Mouse (Mus musculus) G1E (cell line): ENCODE data around the gene Krr1. TPM values are rescaled to one million over a fixed set of nuclear protein-coding genes. Genes with fewer than 3 reads are reported as not detected.

ENCODE experiments used
- ATAC-seq: 2 replicates; pipeline ENCODE4 v1.8.0; 2016; ENCODE audit warnings: mild to moderate bottlenecking; ENCODE audit not compliant: insufficient number of reproducible peaks, poor library complexity, low FRiP score, severe bottlenecking; ENCODE audit errors: extremely low read depth
- DNase-seq: peaks from one replicate; pipeline ENCODE4 v3.0.0; 2012; ENCODE audit warnings: low spot score
- H3K27me3 ChIP-seq: 2 replicates; pipeline ENCODE4 v1.6.1; 2012; ENCODE audit warnings: mild to moderate bottlenecking, low read length, inconsistent platforms; ENCODE audit not compliant: insufficient read depth
- H3K36me3 ChIP-seq: replicated peaks from 2 replicates; pipeline ENCODE3; 2012; ENCODE audit warnings: mild to moderate bottlenecking, inconsistent platforms
- H3K4me1 ChIP-seq: 2 replicates; pipeline ENCODE4 v1.6.1; 2012; ENCODE audit warnings: low read depth, low read length, inconsistent platforms, mixed read lengths; ENCODE audit not compliant: insufficient read depth
- H3K4me3 ChIP-seq: 2 replicates; pipeline ENCODE4 v1.5.1; 2012; ENCODE audit warnings: low read depth, mild to moderate bottlenecking, inconsistent platforms, low read length, moderate library complexity, mixed read lengths
- H3K9me3 ChIP-seq: replicated peaks from 2 replicates; pipeline ENCODE4 v1.6.1; 2012; ENCODE audit warnings: inconsistent platforms
- CTCF ChIP-seq: IDR thresholded peaks from 2 replicates; pipeline ENCODE4 v1.5.1; 2012; ENCODE audit warnings: low read depth, low read length, inconsistent platforms, mixed read lengths
- GATA1 ChIP-seq: IDR thresholded peaks from 2 replicates; pipeline ENCODE4 v1.6.1; 2012; ENCODE audit warnings: borderline replicate concordance, low read length, inconsistent platforms, mixed read lengths
- GATA2 ChIP-seq: IDR thresholded peaks from 2 replicates; pipeline ENCODE4 v1.6.1; 2012; ENCODE audit warnings: low read depth, low read length, inconsistent platforms, borderline replicate concordance
- POLR2AphosphoS5 ChIP-seq: IDR thresholded peaks from 2 replicates; pipeline ENCODE4 v1.6.1; 2012; ENCODE audit warnings: low read depth, low read length, inconsistent platforms; ENCODE audit not compliant: insufficient replicate concordance
- TAL1 ChIP-seq: conservative IDR thresholded peaks from 2 replicates; pipeline ENCODE4 v1.6.1; 2012; ENCODE audit warnings: low read depth, low read length, inconsistent platforms, mixed read lengths
- polyA plus RNA-seq: library from polyadenylated mRNA; stranded (reverse); fragments of >175 nt; gene quantifications from 2 replicates; pipeline ENCODE4 v1.2.3, GENCODE M21; 2012
- total RNA-seq, 2 experiments: library from RNA; stranded (forward) in 1 of 2; stranded (reverse) in 1 of 2; fragments of 200-1000 nt in 1 of 2; fragments of >200 nt in 1 of 2; fragmentation: Nextera tagmentation in 1 of 2; gene quantifications; 2 replicates each; pipeline ENCODE4 v1.2.3; 2014 to 2017

The Krr1 gene
- total and polyA plus RNA-seq, 3 experiments, result 2.8 to 107 (median 52.8) TPM

DNA sequence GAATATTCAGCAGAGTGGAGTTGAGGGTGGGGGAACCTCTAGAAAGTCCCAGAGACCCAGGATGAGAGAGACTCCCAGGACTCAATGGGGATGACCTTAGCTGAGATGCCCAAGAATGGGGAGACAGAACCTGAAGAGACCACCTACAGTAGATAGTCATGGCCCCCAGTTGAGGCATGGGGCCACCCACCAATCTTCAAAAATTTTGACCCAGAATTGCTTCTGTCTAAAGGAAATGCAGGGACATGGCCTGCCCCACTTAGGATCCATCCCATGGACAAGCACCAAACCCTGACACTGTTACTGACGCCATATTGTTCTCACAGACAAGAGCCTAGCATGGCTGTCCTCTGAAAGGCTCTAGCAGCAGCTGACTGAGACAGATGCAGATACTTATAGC, 24.4 kb upstream of the Krr1 start:
- Histone ChIP-seq H3K4me1 (no peaks in the 10 kb centered on the region), H3K27me3 (no peaks in the 10 kb centered on the region; the same call in 1 of the 2 replicates), H3K9me3 (no peaks in the 10 kb centered on the region), H3K4me3 (no peak overlapping the region), H3K36me3 (no peaks in the 10 kb centered on the region)
- no peak for ATAC-seq
- TF ChIP-seq TAL1 (no peak), POLR2AphosphoS5 (no peak), GATA1 (no peak), CTCF (no peak), GATA2 (no peak)
- no peak for DNase-seq

GRCm38 (mm10) chr10:111949008-111949407, 23.5 kb upstream of the Krr1 start:
- Histone ChIP-seq H3K9me3 (no peaks in the 10 kb centered on the region), H3K36me3 (no peaks in the 10 kb centered on the region), H3K4me1 (no peaks in the 10 kb centered on the region), H3K27me3 (no peaks in the 10 kb centered on the region; the same call in 1 of the 2 replicates), H3K4me3 (no peak overlapping the region)
- TF ChIP-seq TAL1 (no peak), CTCF (no peak), POLR2AphosphoS5 (no peak)
- DNase-seq, result no peak
- no peak for ATAC-seq

DNA sequence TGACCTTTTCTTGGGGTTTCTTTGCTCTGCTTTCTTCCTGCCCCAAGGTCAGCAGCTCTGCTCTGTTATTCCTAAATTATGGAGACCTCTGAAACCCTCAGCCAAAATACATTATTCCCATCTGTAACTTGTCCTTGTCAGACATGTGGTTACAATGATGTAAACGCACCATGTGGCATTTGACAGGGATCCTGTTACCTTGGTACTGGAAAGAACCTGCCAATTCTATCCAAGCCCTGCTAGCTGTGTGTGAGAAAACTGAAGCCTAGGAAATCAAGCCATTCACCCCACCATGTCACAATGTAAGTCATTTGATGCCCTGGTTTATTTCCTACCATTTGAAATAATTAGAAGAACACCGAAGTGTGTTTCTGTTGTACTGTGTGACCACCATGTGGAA, 16.6 kb upstream of the Krr1 start:
- Histone ChIP-seq H3K27me3 (peaks cover 18% of the 10 kb centered on the region), H3K4me1 (no peaks in the 10 kb centered on the region), H3K9me3 (no peaks in the 10 kb centered on the region), H3K4me3 (no peak overlapping the region), H3K36me3 (no peaks in the 10 kb centered on the region)
- no peak for DNase-seq
- no peak for TF ChIP-seq TAL1
- no peak for TF ChIP-seq GATA1
- TF ChIP-seq GATA2, result no peak
- TF ChIP-seq POLR2AphosphoS5, result no peak
- no peak for TF ChIP-seq CTCF
- no peak for ATAC-seq

GRCm38 (mm10) chr10:111957271-111958045, 15.0 kb upstream of the Krr1 start:
- Histone ChIP-seq H3K4me3 (no peak overlapping the region), H3K9me3 (no peaks in the 10 kb centered on the region), H3K4me1 (no peaks in the 10 kb centered on the region), H3K27me3 (peaks cover 18% of the 10 kb centered on the region), H3K36me3 (no peaks in the 10 kb centered on the region)
- TF ChIP-seq CTCF (peak; percentile 70), TAL1 (no peak)
- no peak for DNase-seq
- ATAC-seq, result peak; percentile 63

GRCm38 (mm10) chr10:111958046-111958421, 14.4 kb upstream of the Krr1 start:
- H3K36me3 ChIP-seq, result no peaks in the 10 kb centered on the region
- H3K4me3 ChIP-seq, result no peak overlapping the region
- DNase-seq (no peak), ATAC-seq (no peak)
- TF ChIP-seq GATA1 (no peak), GATA2 (no peak), POLR2AphosphoS5 (no peak)
- H3K27me3 ChIP-seq, result peaks cover 18% of the 10 kb centered on the region
- H3K9me3 ChIP-seq, result no peaks in the 10 kb centered on the region
- H3K4me1 ChIP-seq, result no peaks in the 10 kb centered on the region

GRCm38 (mm10) chr10:111959353-111959752, 13.1 kb upstream of the Krr1 start:
- Histone ChIP-seq H3K27me3 (peaks cover 25% of the 10 kb centered on the region), H3K4me1 (no peaks in the 10 kb centered on the region), H3K36me3 (no peaks in the 10 kb centered on the region), H3K9me3 (no peaks in the 10 kb centered on the region), H3K4me3 (no peak overlapping the region)
- TF ChIP-seq GATA1 (no peak), POLR2AphosphoS5 (no peak), TAL1 (no peak), GATA2 (no peak), CTCF (no peak)
- DNase-seq (no peak), ATAC-seq (no peak)

DNA sequence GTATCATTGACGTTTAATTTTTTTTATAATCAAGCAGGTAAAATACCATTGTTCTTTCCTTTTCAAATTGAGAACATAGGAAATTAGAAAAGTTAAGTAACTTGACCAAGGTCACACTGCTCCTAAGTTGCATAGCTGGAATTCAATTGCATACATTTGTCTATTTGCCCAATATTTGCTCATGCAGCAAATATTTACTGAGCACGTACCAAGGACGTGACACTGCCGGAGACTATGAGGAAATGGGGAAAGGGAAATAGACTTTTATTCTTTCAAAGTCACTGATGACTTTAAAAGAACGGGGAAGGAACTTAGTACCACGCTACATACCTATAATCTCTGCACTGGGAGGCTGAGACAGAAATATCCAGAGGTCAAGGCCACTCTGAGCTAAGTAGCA, 12.0 kb upstream of the Krr1 start:
- H3K4me3 ChIP-seq, result no peak overlapping the region
- H3K4me1 ChIP-seq, result no peaks in the 10 kb centered on the region
- DNase-seq (no peak), ATAC-seq (no peak)
- no peaks in the 10 kb centered on the region for H3K36me3 ChIP-seq
- no peaks in the 10 kb centered on the region for H3K9me3 ChIP-seq
- H3K27me3 ChIP-seq, result peaks cover 26% of the 10 kb centered on the region
- TF ChIP-seq GATA1 (no peak), TAL1 (no peak), CTCF (no peak), POLR2AphosphoS5 (no peak), GATA2 (no peak)
